Mouse (Mus musculus) common myeloid progenitor, adult 5-6 weeks (primary cell): ENCODE data around the gene Olfr1162. TPM values are rescaled to one million over a fixed set of nuclear protein-coding genes. Genes with fewer than 3 reads are reported as not detected.
"Not testable (repeated sequence)": the region's sequence is repeated elsewhere in the genome, so short reads cannot be mapped to it uniquely, and the experiment has no call there.

Experiments used
- ATAC-seq: replicated peaks from 2 replicates; pipeline ENCODE4 v1.8.0; 2016; ENCODE audit warnings: low read depth, mild to moderate bottlenecking, moderate TSS enrichment, inconsistent platforms; ENCODE audit not compliant: poor library complexity, severe bottlenecking
- total RNA-seq: library from RNA; stranded (forward); fragments of 200-1000, 187-1606 nt; gene quantifications from 2 replicates; pipeline ENCODE4 v1.2.3, GENCODE M21; 2017

Gene Olfr1162
- not detected in 2 replicates for total RNA-seq

- no peak for ATAC-seq
These were observed at the start of gene Olfr1162 for GRCm38 (mm10) chr2:88051029-88051428. Olfr1162 (minus strand) TSS chr2:88051129.

GRCm38 (mm10) chr2:88093866-88094265 is 42.9 kb upstream of the Olfr1162 start, which contains the start of gene Olfr1164:
Olfr1164 (minus strand) TSS chr2:88093966.
- no peak for ATAC-seq

- no peak for ATAC-seq
These were observed 20.8 kb upstream of the Olfr1162 start, which contains the start of gene Olfr1163 for GRCm38 (mm10) chr2:88071730-88072129. Olfr1163 (minus strand) TSS chr2:88071830.

GRCm38 (mm10) chr2:88063587-88063986 is 12.7 kb upstream of the Olfr1162 start:
- ATAC-seq: no peak

GRCm38 (mm10) chr2:88037599-88037998 is 13.3 kb downstream of the Olfr1162 start, which contains the start of gene Olfr73:
Olfr73 (minus strand) TSS chr2:88037699.
- ATAC-seq: no peak

GRCm38 (mm10) chr2:88022474-88022873 is 28.5 kb downstream of the Olfr1162 start, which contains the start of gene Olfr1161:
Olfr1161 (plus strand) TSS chr2:88022774.
- not testable (repeated sequence) for ATAC-seq

- no peak for ATAC-seq
These were observed 43.2 kb downstream of the Olfr1162 start, which contains the start of gene Olfr1160 for GRCm38 (mm10) chr2:88007515-88008318. Olfr1160 (minus strand) TSS chr2:88008268.

Other genes with a start within 250 kb of the Olfr1162 start
- not detected in 2 replicates for gene Olfr1145, start 241.3 kb downstream of the Olfr1162 start, total RNA-seq
- not detected in 2 replicates for gene Olfr1148, start 220.6 kb downstream of the Olfr1162 start, total RNA-seq
- gene Olfr1150-ps1, start 207.1 kb downstream of the Olfr1162 start, total RNA-seq: not detected in 2 replicates
- not detected in 2 replicates for gene Olfr1151, start 195.3 kb downstream of the Olfr1162 start, total RNA-seq
- not detected in 2 replicates for gene Olfr1152, start 184.6 kb downstream of the Olfr1162 start, total RNA-seq
- not detected in 2 replicates for gene Olfr1153, start 156.2 kb downstream of the Olfr1162 start, total RNA-seq
- not detected in 2 replicates for gene Olfr1154, start 146.0 kb downstream of the Olfr1162 start, total RNA-seq
- not detected in 2 replicates for gene Olfr1155, start 106.0 kb downstream of the Olfr1162 start, total RNA-seq
- gene Olfr1156, start 98.0 kb downstream of the Olfr1162 start, total RNA-seq: not detected in 2 replicates
- gene Olfr1157, start 82.8 kb downstream of the Olfr1162 start, total RNA-seq: not detected in 2 replicates
- gene Olfr74, start 76.5 kb downstream of the Olfr1162 start, total RNA-seq: not detected in 2 replicates
- gene Olfr1158, start 61.0 kb downstream of the Olfr1162 start, total RNA-seq: not detected in 2 replicates
- gene Olfr1160, start 42.9 kb downstream of the Olfr1162 start, total RNA-seq: not detected in 2 replicates
- not detected in 2 replicates for gene Olfr1161, start 28.4 kb downstream of the Olfr1162 start, total RNA-seq
- gene Olfr73, start 13.4 kb downstream of the Olfr1162 start, total RNA-seq: not detected in 2 replicates
- gene Olfr1163, start 20.7 kb upstream of the Olfr1162 start, total RNA-seq: not detected in 2 replicates
- gene Olfr1164, start 42.8 kb upstream of the Olfr1162 start, total RNA-seq: not detected in 2 replicates
- not detected in 2 replicates for gene Olfr1166, start 77.1 kb upstream of the Olfr1162 start, total RNA-seq
- not detected in 2 replicates for gene Olfr1167, start 104.1 kb upstream of the Olfr1162 start, total RNA-seq
- gene Olfr1168, start 130.8 kb upstream of the Olfr1162 start, total RNA-seq: not detected in 2 replicates
- gene Olfr1170, start 177.2 kb upstream of the Olfr1162 start, total RNA-seq: not detected in 2 replicates
- not detected in 2 replicates for gene Olfr1173, start 228.7 kb upstream of the Olfr1162 start, total RNA-seq